Comparison of ENCODE assay signal across 8 mouse cellular contexts in the genomic region with DNA sequence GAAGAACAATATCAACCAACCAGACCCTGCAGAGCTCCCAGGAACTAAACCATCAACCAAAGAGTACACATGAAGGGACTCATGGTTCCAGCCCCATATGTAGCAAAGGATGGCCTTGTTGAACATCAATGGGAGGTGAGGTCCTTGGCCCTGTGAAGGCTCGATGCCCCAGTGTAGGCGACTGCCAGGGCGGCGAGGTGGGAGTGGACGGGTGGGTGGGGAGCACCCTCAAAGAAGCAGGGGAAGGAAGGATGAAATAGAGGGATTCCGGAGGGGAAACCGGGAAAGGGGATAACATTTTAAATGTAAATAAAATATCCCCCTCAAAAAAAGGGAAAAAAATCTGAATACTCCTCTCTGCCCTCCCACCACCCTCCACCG. TPM values are rescaled to one million over a fixed set of nuclear protein-coding genes. Genes with fewer than 3 reads are reported as not detected.
A peak's percentile ranks its signal among the peaks of the same experiment; 100 is the strongest.
DNase-seq lines count a peak whose midpoint lies in the region; ATAC-seq and TF ChIP-seq lines count a peak whose summit lies in the region.

No protein-coding gene starts in this region.

- peak overlapping the region; percentile 95 for H3K27ac ChIP-seq in kidney, postnatal 0 days
- H3K27ac ChIP-seq in MEL (ENCODE audit: control insufficient read depth, low read depth, low read length) (peak overlapping the region; percentile 85), macrophage (peak overlapping the region; percentile 96)
- peak overlapping the region; percentile 96 for H3K27ac ChIP-seq in forebrain, embryonic 15.5 days (replicated peaks)

- H3K4me2 ChIP-seq in kidney, postnatal 0 days (ENCODE audit: low read length) = peak overlapping the region; percentile 83
- peak overlapping the region; percentile 78 for H3K4me2 ChIP-seq in forebrain, embryonic 15.5 days (replicated peaks)

- H3K4me3 ChIP-seq in kidney, postnatal 0 days (replicated peaks; ENCODE audit: low read depth, low read length) = peak overlapping the region; percentile 64
- peak overlapping the region; percentile 70 to 94 for H3K4me3 ChIP-seq in MEL (ENCODE audit: control insufficient read depth in 1 of 2, insufficient read depth in 1 of 2, low read depth in 2 of 2, low read length in 2 of 2)
- H3K4me3 ChIP-seq in forebrain, embryonic 15.5 days = peak overlapping the region; percentile 72
- H3K4me3 ChIP-seq in macrophage (ENCODE audit: inconsistent target) = peak overlapping the region; percentile 65

- WGBS in kidney, postnatal 0 days = 4% methylated on average over 8 of the region's 8 CpGs
- 2% methylated on average over 8 of the region's 8 CpGs for WGBS in forebrain, embryonic 15.5 days
- WGBS in macrophage (ENCODE audit: missing documents) = 5% methylated on average over 8 of the region's 8 CpGs

- 0 out of 2 replicates have a peak, but pooled peaks cover 4% of the 10 kb centered on the region for H3K4me1 ChIP-seq in kidney, postnatal 0 days (replicated peaks; ENCODE audit: insufficient read depth, low read length)
- H3K4me1 ChIP-seq in MEL (ENCODE audit: control insufficient read depth in 1 of 2, insufficient read depth in 2 of 2, low read length in 2 of 2) = peaks cover 12 to 17% of the 10 kb centered on the region in 2 experiments
- peaks cover 20% of the 10 kb centered on the region for H3K4me1 ChIP-seq in forebrain, embryonic 15.5 days

- H3K9me3 ChIP-seq in kidney, postnatal 0 days (replicated peaks; ENCODE audit: low read length) = no peaks in the 10 kb centered on the region
- no peaks in the 10 kb centered on the region for H3K9me3 ChIP-seq in MEL (replicated peaks; ENCODE audit: insufficient read depth, low read length)
- H3K9me3 ChIP-seq in forebrain, embryonic 15.5 days = no peaks in the 10 kb centered on the region

- H3K36me3 ChIP-seq in kidney, postnatal 0 days (ENCODE audit: insufficient read depth, low read length) = no peaks in the 10 kb centered on the region
- H3K36me3 ChIP-seq in MEL (ENCODE audit: control insufficient read depth in 1 of 2, insufficient read depth in 2 of 2, low read length in 2 of 2) (peaks cover 4 to 22% of the 10 kb centered on the region in 2 experiments; a peak in 3 of 4 replicates), macrophage (ENCODE audit: inconsistent target) (no peaks in the 10 kb centered on the region)
- H3K36me3 ChIP-seq in forebrain, embryonic 15.5 days = no peaks in the 10 kb centered on the region

- no peak for TF ChIP-seq EP300 in MEL (IDR thresholded peaks at IDR 0.05; ENCODE audit: low read depth in 1 of 2, low read length in 2 of 2)

- no peak for TF ChIP-seq RAD21 in MEL (IDR thresholded peaks at IDR 0.05; ENCODE audit: low read depth, low read length)

- ATAC-seq in kidney, postnatal 0 days (replicated peaks; ENCODE audit: low FRiP score, low read depth) = peak; percentile 18; the same call in 1 of the 2 replicates
- peak; percentile 72 for ATAC-seq in forebrain, embryonic 15.5 days (replicated peaks)
- no peak for ATAC-seq in frontal cortex, adult (ENCODE audit: low TSS enrichment)

- H3K9ac ChIP-seq in kidney, postnatal 0 days (ENCODE audit: low read depth, low read length) = peak overlapping the region; percentile 73
- H3K9ac ChIP-seq in MEL (ENCODE audit: control insufficient read depth, low read depth, low read length, poor library complexity, severe bottlenecking) = peak overlapping the region; percentile 75
- peak overlapping the region; percentile 85 for H3K9ac ChIP-seq in forebrain, embryonic 15.5 days (replicated peaks)

- H3K27me3 ChIP-seq in kidney, postnatal 0 days (ENCODE audit: insufficient read depth, low read length) = no peaks in the 10 kb centered on the region
- no peaks in the 10 kb centered on the region for H3K27me3 ChIP-seq in MEL (ENCODE audit: control insufficient read depth in 1 of 2, insufficient read depth in 2 of 2, low read length in 2 of 2)
- no peaks in the 10 kb centered on the region for H3K27me3 ChIP-seq in forebrain, embryonic 15.5 days

- TF ChIP-seq CTCF in kidney, postnatal 0 days (IDR thresholded peaks at IDR 0.05; ENCODE audit: low read depth) = no peak
- TF ChIP-seq CTCF in MEL (IDR thresholded peaks at IDR 0.05 in 2 of 3, conservative IDR thresholded peaks at IDR 0.05 in 1 of 3; ENCODE audit: control insufficient read depth in 1 of 3, insufficient read depth in 1 of 3, low read depth in 2 of 3, low read length in 3 of 3, poor library complexity in 1 of 3, severe bottlenecking in 1 of 3) = no peak

- peaks cover 32% of the 10 kb centered on the region for H3K79me2 ChIP-seq in MEL (ENCODE audit: control insufficient read depth, insufficient read depth, low read length, poor library complexity)
- peaks cover 54% of the 10 kb centered on the region for H3K79me2 ChIP-seq in macrophage (ENCODE audit: inconsistent target)

- no peak for TF ChIP-seq POLR2A in MEL (IDR thresholded peaks at IDR 0.05; ENCODE audit: control insufficient read depth in 1 of 2, insufficient read depth in 1 of 2, low read depth in 1 of 2, low read length in 2 of 2, poor library complexity in 1 of 2)

- no peak for DNase-seq in kidney, postnatal 0 days (ENCODE audit: low spot score)
- no peak for DNase-seq in kidney, postnatal 4 days
- DNase-seq in MEL (ENCODE audit: low read depth, low spot score) = peak; percentile 47
- DNase-seq in retina, postnatal 1 day = no peak
- DNase-seq in left cerebral cortex, adult 11 months (ENCODE audit: low spot score) = no peak

TF ChIP-seq in MEL, 35 proteins besides CTCF, POLR2A, EP300 and RAD21:
- TF ChIP-seq UBTF (IDR thresholded peaks at IDR 0.05; ENCODE audit: borderline replicate concordance, insufficient read depth, low read depth, low read length) (no peak), CHD2 (IDR thresholded peaks at IDR 0.05; ENCODE audit: low read length) (no peak)
TF ChIP-seq in MEL: peak in this region for 0.

RNA-seq across cellular contexts. Expression of gene Tbce, which starts 0.5 kb away (rescaled TPM):
- 48.0 and 53.7 TPM in 2 replicates for polyA plus RNA-seq in kidney, postnatal 0 days (2015; fragmentation: Nextera tagmentation; extraction: Ambion mirVana)
- 35.3 and 36.8 TPM in 2 replicates for total RNA-seq in MEL (2012; rRNA removed)
- polyA plus RNA-seq in MEL (2012; ENCODE audit: insufficient read depth in 1 of 2, insufficient read length in 2 of 2, low read depth in 1 of 2, low replicate concordance in 2 of 2, missing spikeins in 1 of 2) = 10 to 100 TPM in 1 of 2 experiments, not detected in 1; 56.9 TPM
- polyA plus RNA-seq in forebrain, embryonic 15.5 days (2015; fragmentation: Nextera tagmentation; extraction: Ambion mirVana) = 100 and 101 TPM in 2 replicates
- 100 to 1,000 TPM; 143 to 293 (median 240) TPM for total RNA-seq in macrophage (2018; cell fraction: chromatin; rRNA removed)
- total RNA-seq in macrophage (2018; cell fraction: cytosol; rRNA removed) = 10 to 100 TPM; 13.4 to 29.0 (median 17.2) TPM
- 100 to 1,000 TPM in 23 of 26 experiments, 10 to 100 TPM in 3; 74.4 to 188 (median 135) TPM for total RNA-seq in macrophage (2018; cell fraction: nucleus; rRNA removed)
- polyA plus RNA-seq in macrophage (2018) = 22.6 to 29.9 TPM (median 27.4 TPM) in 3 replicates

RNA-seq across cellular contexts. Expression of gene Arid4b, which starts 24.1 kb away (rescaled TPM):
- polyA plus RNA-seq in kidney, postnatal 0 days (2015; fragmentation: Nextera tagmentation; extraction: Ambion mirVana) = 48.4 and 52.7 TPM in 2 replicates
- 8.0 and 8.5 TPM in 2 replicates for total RNA-seq in MEL (2012; rRNA removed)
- polyA plus RNA-seq in MEL (2012; ENCODE audit: insufficient read depth in 1 of 2, insufficient read length in 2 of 2, low read depth in 1 of 2, low replicate concordance in 2 of 2, missing spikeins in 1 of 2) = 10 to 100 TPM; 13.0 to 24.8 TPM
- polyA plus RNA-seq in forebrain, embryonic 15.5 days (2015; fragmentation: Nextera tagmentation; extraction: Ambion mirVana) = 102 TPM in 2 replicates
- 100 to 1,000 TPM; 103 to 190 (median 160) TPM for total RNA-seq in macrophage (2018; cell fraction: chromatin; rRNA removed)
- total RNA-seq in macrophage (2018; cell fraction: cytosol; rRNA removed) = 10 to 100 TPM; 11.2 to 23.0 (median 17.7) TPM
- 100 to 1,000 TPM in 7 of 26 experiments, 10 to 100 TPM in 19; 47.5 to 112 (median 73.9) TPM for total RNA-seq in macrophage (2018; cell fraction: nucleus; rRNA removed)
- polyA plus RNA-seq in macrophage (2018) = 10.8 to 17.8 TPM (median 15.1 TPM) in 3 replicates

RNA-seq across cellular contexts. Expression of gene Ggps1, which starts 24.4 kb away (rescaled TPM):
- 48.0 TPM in 2 replicates for polyA plus RNA-seq in kidney, postnatal 0 days (2015; fragmentation: Nextera tagmentation; extraction: Ambion mirVana)
- 23.3 and 25.1 TPM in 2 replicates for total RNA-seq in MEL (2012; rRNA removed)
- polyA plus RNA-seq in MEL (2012; ENCODE audit: insufficient read depth in 1 of 2, insufficient read length in 2 of 2, low read depth in 1 of 2, low replicate concordance in 2 of 2, missing spikeins in 1 of 2) = 10 to 100 TPM in 1 of 2 experiments, not detected in 1; 31.3 TPM
- polyA plus RNA-seq in forebrain, embryonic 15.5 days (2015; fragmentation: Nextera tagmentation; extraction: Ambion mirVana) = 72.7 and 76.1 TPM in 2 replicates
- 10 to 100 TPM in 25 of 26 experiments, 1 to 10 TPM in 1; 9.5 to 32.9 (median 18.0) TPM for total RNA-seq in macrophage (2018; cell fraction: chromatin; rRNA removed)
- total RNA-seq in macrophage (2018; cell fraction: cytosol; rRNA removed) = 10 to 100 TPM; 13.7 to 25.3 (median 20.6) TPM
- total RNA-seq in macrophage (2018; cell fraction: nucleus; rRNA removed) = 10 to 100 TPM; 14.1 to 43.1 (median 21.8) TPM
- 14.6 to 19.9 TPM (median 19.6 TPM) in 3 replicates for polyA plus RNA-seq in macrophage (2018)
